30 mouse cellular contexts compared by ENCODE assay signal in genomic region chr14:21102666-21103203, GRCm38 (mm10). TPM values are rescaled to one million over a fixed set of nuclear protein-coding genes. Genes with fewer than 3 reads are reported as not detected.
DNase-seq lines count a peak whose midpoint lies in the region; ATAC-seq and TF ChIP-seq lines count a peak whose summit lies in the region.
"Had no signal": no experiment of that assay in that cellular context is flagged by ENCODE, and none has a peak within 500 bp of the region (broad histone marks: within the 10 kb centered on the region; RNA-seq: fewer than 3 reads in every experiment).

No protein-coding gene starts in this region.

- whole genome bisulfite sequencing in liver, embryonic 14.5 days (ENCODE audit: insufficient replicate concordance) = 52% methylated on average over 4 of the region's 4 CpGs
- 62% methylated on average over 4 of the region's 4 CpGs for WGBS in liver, embryonic 12.5 days (ENCODE audit: insufficient replicate concordance)

- 0 out of 2 replicates have a peak overlapping the region, but pooled peaks have one; percentile 15 for H3K9ac ChIP-seq in liver, embryonic 14.5 days (replicated peaks)
- H3K9ac ChIP-seq in liver, embryonic 12.5 days = no peak overlapping the region
- H3K9ac ChIP-seq: forebrain, embryonic 13.5 days; hindbrain, embryonic 12.5 days; limb, embryonic 12.5 days; liver, embryonic 15.5 days; neural tube, embryonic 13.5 days had no signal

- H3K27me3 ChIP-seq in liver, embryonic 14.5 days (ENCODE audit: control insufficient read depth, insufficient read depth, low read length) = no peaks in the 10 kb centered on the region
- no peaks in the 10 kb centered on the region for H3K27me3 ChIP-seq in liver, embryonic 12.5 days (replicated peaks)
- H3K27me3 ChIP-seq: forebrain, embryonic 13.5 days; hindbrain, embryonic 12.5 days; limb, embryonic 12.5 days; liver, embryonic 15.5 days; neural tube, embryonic 13.5 days; Patski had no signal

- no peak for TF ChIP-seq EP300 in liver, embryonic 14.5 days (IDR thresholded peaks at IDR 0.05; ENCODE audit: low read depth)

- no peak for DNase-seq in liver, embryonic 14.5 days (ENCODE audit: low read depth in 3 of 3, low spot score in 3 of 3)
- peak; percentile 60 for DNase-seq in induced T-regulatory cell, adult 2 months (ENCODE audit: low read depth)
- no peak for DNase-seq in c-Kit-positive CD71-positive TER-119-positive erythroid progenitor cells, embryonic 14.5 days (ENCODE audit: low spot score)
- DNase-seq in yolk sac, embryonic 10.5 days (ENCODE audit: low spot score) = no peak
- DNase-seq in cerebellum, postnatal 14 days = no peak
- DNase-seq: adrenal gland, postnatal 25 days; cerebellum, adult 2 months; cerebellum, postnatal 25 days; gastrocnemius, postnatal 14 days; heart, postnatal 36 days; kidney, postnatal 14 days; right cerebral cortex, postnatal 4 days; thymus, adult 18-20 months; thymus, postnatal 25 days had no signal

- H3K4me1 ChIP-seq in liver, embryonic 14.5 days (replicated peaks; ENCODE audit: control insufficient read depth in 2 of 2, insufficient read depth in 2 of 2, low read length in 1 of 2) = peaks cover 3 to 21% of the 10 kb centered on the region in 2 experiments; a peak in 2 of 4 replicates
- peaks cover 38% of the 10 kb centered on the region for H3K4me1 ChIP-seq in liver, embryonic 12.5 days
- H3K4me1 ChIP-seq: neural tube, embryonic 13.5 days had no signal

- peaks cover 2% of the 10 kb centered on the region; the same call in 1 of the 2 replicates for H3K36me3 ChIP-seq in liver, embryonic 14.5 days (replicated peaks; ENCODE audit: control insufficient read depth, insufficient read depth, low read depth)
- H3K36me3 ChIP-seq in liver, embryonic 12.5 days = peaks cover 13% of the 10 kb centered on the region
- H3K36me3 ChIP-seq: hindbrain, embryonic 12.5 days; limb, embryonic 12.5 days; neural tube, embryonic 13.5 days had no signal

- H3K9me3 ChIP-seq in liver, embryonic 14.5 days (ENCODE audit: control insufficient read depth, low read length) = no peaks in the 10 kb centered on the region
- no peaks in the 10 kb centered on the region for H3K9me3 ChIP-seq in liver, embryonic 12.5 days (replicated peaks)
- H3K9me3 ChIP-seq: forebrain, embryonic 13.5 days; G1E; hindbrain, embryonic 12.5 days; limb, embryonic 12.5 days; liver, embryonic 15.5 days; neural tube, embryonic 13.5 days had no signal

- no peak overlapping the region for H3K4me3 ChIP-seq in liver, embryonic 14.5 days (ENCODE audit: insufficient read depth in 1 of 2, low read depth in 2 of 2, low read length in 2 of 2)
- no peak overlapping the region for H3K4me3 ChIP-seq in liver, embryonic 12.5 days
- H3K4me3 ChIP-seq: forebrain, embryonic 13.5 days; hindbrain, embryonic 12.5 days; left cerebral cortex, adult 2 months; limb, embryonic 12.5 days; liver, embryonic 15.5 days; neural tube, embryonic 13.5 days had no signal

- no peak overlapping the region for H3K27ac ChIP-seq in liver, embryonic 14.5 days
- no peak overlapping the region for H3K27ac ChIP-seq in liver, embryonic 12.5 days
- H3K27ac ChIP-seq: forebrain, embryonic 13.5 days; hindbrain, embryonic 12.5 days; hindbrain, postnatal 0 days; left cerebral cortex, adult 2 months; limb, embryonic 12.5 days; liver, embryonic 15.5 days; neural tube, embryonic 13.5 days; stomach, postnatal 0 days had no signal

- no peak for ATAC-seq in liver, embryonic 14.5 days (ENCODE audit: insufficient read depth)
- no peak for ATAC-seq in liver, embryonic 12.5 days
- ATAC-seq in CD4-positive, CD25-positive, alpha-beta regulatory T cell, adult 4 months = peak; percentile 45
- ATAC-seq: forebrain, embryonic 13.5 days; hindbrain, postnatal 0 days; intestine, postnatal 0 days; midbrain, embryonic 16.5 days; Patski had no signal

- no peak for TF ChIP-seq CTCF in liver, embryonic 14.5 days (IDR thresholded peaks at IDR 0.05; ENCODE audit: low read depth)

- no peak overlapping the region for H3K4me2 ChIP-seq in liver, embryonic 14.5 days (ENCODE audit: low read depth)
- no peak overlapping the region for H3K4me2 ChIP-seq in liver, embryonic 12.5 days
- H3K4me2 ChIP-seq: forebrain, embryonic 13.5 days; heart, embryonic 11.5 days; hindbrain, embryonic 12.5 days; limb, embryonic 12.5 days; liver, embryonic 15.5 days; midbrain, embryonic 11.5 days; neural tube, embryonic 13.5 days had no signal

RNA-seq across cellular contexts. Expression of gene Adk, which starts 50.4 kb away (rescaled TPM):
- polyA plus RNA-seq in liver, embryonic 14.5 days (2012; rRNA removed) = 43.2 and 56.9 TPM in 2 replicates
- 172 and 180 TPM in 2 replicates for polyA plus RNA-seq in liver, embryonic 14.5 days (2014; fragmentation: Nextera tagmentation; extraction: Ambion mirVana)
- 195 and 206 TPM in 2 replicates for polyA plus RNA-seq in liver, embryonic 12.5 days (2016; fragmentation: Nextera tagmentation; extraction: Ambion mirVana)
- 100 to 1,000 TPM; 117 to 132 TPM for polyA plus RNA-seq in CD4-positive, CD25-positive, alpha-beta regulatory T cell, adult 4 months (2017; shearing (Covaris generic))

RNA-seq across cellular contexts. Expression of gene Ap3m1, which starts 50.4 kb away (rescaled TPM):
- 11.7 and 22.3 TPM in 2 replicates for polyA plus RNA-seq in liver, embryonic 14.5 days (2012; rRNA removed)
- polyA plus RNA-seq in liver, embryonic 14.5 days (2014; fragmentation: Nextera tagmentation; extraction: Ambion mirVana) = 40.4 and 41.4 TPM in 2 replicates
- polyA plus RNA-seq in liver, embryonic 12.5 days (2016; fragmentation: Nextera tagmentation; extraction: Ambion mirVana) = 42.9 and 43.4 TPM in 2 replicates
- 10 to 100 TPM; 63.6 to 75.8 TPM for polyA plus RNA-seq in CD4-positive, CD25-positive, alpha-beta regulatory T cell, adult 4 months (2017; shearing (Covaris generic))
